Mouse (Mus musculus) liver, embryonic 14.5 days (tissue): Measurements from ENCODE around the gene Ripor3. TPM values are rescaled to one million over a fixed set of nuclear protein-coding genes. Genes with fewer than 3 reads are reported as not detected.

Experiments used
- ATAC-seq: fragments of 200-750 bp; cut with Nextera tagmentation; 2 replicates; pipeline ENCODE4 v1.8.0; 2017; ENCODE audit warnings: moderate number of reproducible peaks, mild to moderate bottlenecking, moderate library complexity; ENCODE audit not compliant: insufficient read depth
- DNase-seq, 3 experiments: peaks; one replicate each; pipeline ENCODE4 v3.0.0-alpha.2; 2012 to 2013; ENCODE audit warnings: low read depth in 3 of 3, low spot score in 3 of 3
- H3K27ac ChIP-seq: fragments of 300-500 bp; sonication (generic); 2 replicates; pipeline ENCODE4 v1.5.1; 2014; ENCODE audit warnings: moderate library complexity, mild to moderate bottlenecking, control low read depth, inconsistent platforms
- H3K27me3 ChIP-seq: fragments of 300-500 bp; sonication (generic); 2 replicates; pipeline ENCODE4 v1.6.1; 2014; ENCODE audit warnings: mild to moderate bottlenecking, low read length, moderate library complexity; ENCODE audit not compliant: control insufficient read depth, insufficient read depth
- H3K36me3 ChIP-seq: fragments of 300-500 bp; sonication (generic); replicated peaks from 2 replicates; pipeline ENCODE4 v1.6.1; 2014; ENCODE audit warnings: low read depth; ENCODE audit not compliant: control insufficient read depth, insufficient read depth
- H3K4me1 ChIP-seq, 2 experiments: fragments of 200-500 bp in 1 of 2; fragments of 300-500 bp in 1 of 2; sonication (generic) in 1 of 2; replicated peaks; 2 replicates each; pipeline ENCODE4 v1.6.1; 2012 to 2014; ENCODE audit warnings: antibody characterized with exemption in 1 of 2, inconsistent platforms in 1 of 2, low read length in 1 of 2; ENCODE audit not compliant: control insufficient read depth in 2 of 2, insufficient read depth in 2 of 2
- H3K4me2 ChIP-seq: fragments of 300-500 bp; sonication (generic); 2 replicates; pipeline ENCODE4 v1.6.1; 2014; ENCODE audit warnings: low read depth, mild to moderate bottlenecking, control low read depth, moderate library complexity
- H3K4me3 ChIP-seq, 2 experiments: fragments of 200-500 bp in 1 of 2; fragments of 300-500 bp in 1 of 2; sonication (generic) in 1 of 2; 2 replicates each; pipeline ENCODE4 v1.5.1; 2012 to 2014; ENCODE audit warnings: low read depth in 2 of 2, low read length in 2 of 2, mild to moderate bottlenecking in 2 of 2, control low read depth in 1 of 2, inconsistent platforms in 1 of 2, moderate library complexity in 1 of 2; ENCODE audit not compliant: insufficient read depth in 1 of 2
- H3K9ac ChIP-seq: fragments of 300-500 bp; sonication (generic); replicated peaks from 2 replicates; pipeline ENCODE4 v1.6.1; 2014; ENCODE audit warnings: mild to moderate bottlenecking, control low read depth, moderate library complexity
- H3K9me3 ChIP-seq: fragments of 300-500 bp; sonication (generic); 2 replicates; pipeline ENCODE4 v1.6.1; 2016; ENCODE audit warnings: low read length, mixed read lengths; ENCODE audit not compliant: control insufficient read depth
- CTCF ChIP-seq: IDR thresholded peaks from 2 replicates; pipeline ENCODE4 v1.5.1; 2016; ENCODE audit warnings: antibody characterized with exemption, low read depth, control low read depth
- EP300 ChIP-seq: IDR thresholded peaks from 2 replicates; pipeline ENCODE4 v1.6.1; 2016; ENCODE audit warnings: antibody characterized with exemption, low read depth
- WGBS: fragments of 180-500 bp; shearing (Covaris S2); extraction: QIAGEN DNeasy Blood & Tissue Kit; methylation state at CpG from one replicate; pipeline ENCODE4 v1.1.7; 2014; ENCODE audit not compliant: insufficient replicate concordance; 5-methylcytosine and 5-hydroxymethylcytosine counted together
- polyA plus RNA-seq, 2 experiments: library from polyadenylated mRNA; depleted of rRNA in 1 of 2; stranded (reverse) in 1 of 2; unstranded in 1 of 2; fragments of >200 nt; fragmentation: Nextera tagmentation in 1 of 2; extraction: Ambion mirVana in 1 of 2; gene quantifications; 2 replicates each; pipeline versions ENCODE4 v1.2.1 to v1.2.3; 2012 to 2014

Gene Ripor3
- polyA plus RNA-seq, 2 experiments = 0.88 to 2.6 TPM

GRCm38 (mm10) chr2:167938786-167939185 is 71.6 kb downstream of the Ripor3 start:
- DNase-seq (no peak), ATAC-seq (no peak)
- peaks cover 0 to 36% of the 10 kb centered on the region in 2 experiments for H3K4me1 ChIP-seq
- no peak overlapping the region for H3K27ac ChIP-seq
- 66% methylated on average over 3 of the region's 3 CpGs for WGBS
- no peak overlapping the region for H3K9ac ChIP-seq
- TF ChIP-seq EP300 = no peak
- no peak for TF ChIP-seq CTCF
- H3K27me3 ChIP-seq = no peaks in the 10 kb centered on the region
- no peaks in the 10 kb centered on the region for H3K9me3 ChIP-seq
- H3K4me3 ChIP-seq = no peak overlapping the region
- no peak overlapping the region for H3K4me2 ChIP-seq
- H3K36me3 ChIP-seq = no peaks in the 10 kb centered on the region

GRCm38 (mm10) chr2:167935956-167936355 is 74.5 kb downstream of the Ripor3 start:
- Histone ChIP-seq H3K27me3 (no peaks in the 10 kb centered on the region), H3K4me3 (no peak overlapping the region), H3K9me3 (no peaks in the 10 kb centered on the region), H3K27ac (no peak overlapping the region), H3K4me1 (peaks cover 8 to 25% of the 10 kb centered on the region in 2 experiments), H3K9ac (no peak overlapping the region), H3K36me3 (no peaks in the 10 kb centered on the region), H3K4me2 (no peak overlapping the region)
- TF ChIP-seq CTCF (no peak), EP300 (no peak)
- 79% methylated on average over 3 of the region's 3 CpGs for WGBS
- no peak for ATAC-seq
- DNase-seq = no peak

GRCm38 (mm10) chr2:167933397-167933796 is 77.0 kb downstream of the Ripor3 start:
- Histone ChIP-seq H3K9ac (peak overlapping the region; percentile 93), H3K9me3 (no peaks in the 10 kb centered on the region), H3K36me3 (no peaks in the 10 kb centered on the region), H3K27me3 (no peaks in the 10 kb centered on the region), H3K27ac (no peak overlapping the region), H3K4me2 (peak overlapping the region; percentile 94), H3K4me3 (peak overlapping the region; percentile 76 to 94; a peak in 3 of 4 replicates), H3K4me1 (peaks cover 8 to 16% of the 10 kb centered on the region in 2 experiments)
- 55% methylated on average over 7 of the region's 7 CpGs for WGBS
- no peak for TF ChIP-seq CTCF
- TF ChIP-seq EP300 = no peak
- ATAC-seq (no peak), DNase-seq (no peak)

- DNase-seq (no peak), ATAC-seq (peak; percentile 29)
- no peak overlapping the region for H3K27ac ChIP-seq
Measured at GRCm38 (mm10) chr2:167932727-167933231, 77.6 kb downstream of the Ripor3 start.

GRCm38 (mm10) chr2:167931985-167932726 is 78.3 kb downstream of the Ripor3 start, which contains the start of gene Ptpn1:
Gene Ptpn1, plus strand, starts transcription at chr2:167932057.
- peak; percentile 97 for ATAC-seq
- Histone ChIP-seq H3K27me3 (no peaks in the 10 kb centered on the region), H3K27ac (no peak within 1 kb of the TSS), H3K9ac (peak within 1 kb of the TSS; percentile 93), H3K9me3 (no peaks in the 10 kb centered on the region), H3K4me1 (peaks cover 8 to 16% of the 10 kb centered on the region in 2 experiments), H3K4me3 (peak within 1 kb of the TSS; percentile 76 to 94), H3K36me3 (no peaks in the 10 kb centered on the region), H3K4me2 (peak within 1 kb of the TSS; percentile 94)
- peak; percentile 88 to 91 (median 90) for DNase-seq
- WGBS = under 1% methylated on average over 95 of the region's 99 CpGs
- TF ChIP-seq EP300 (no peak), CTCF (no peak)

More at GRCm38 (mm10) chr2:167932727-167933231, 77.6 kb downstream of the Ripor3 start:
- Histone ChIP-seq H3K4me1 (peaks cover 8 to 16% of the 10 kb centered on the region in 2 experiments), H3K9ac (peak overlapping the region; percentile 93), H3K36me3 (no peaks in the 10 kb centered on the region), H3K27me3 (no peaks in the 10 kb centered on the region), H3K9me3 (no peaks in the 10 kb centered on the region), H3K4me2 (peak overlapping the region; percentile 94), H3K4me3 (peak overlapping the region; percentile 76 to 94)
- 1% methylated on average over 18 of the region's 18 CpGs for WGBS
- TF ChIP-seq CTCF (no peak), EP300 (no peak)
